Mouse (Mus musculus) forebrain, embryonic 12.5 days (tissue): Measurements from ENCODE around the gene Olfr552. TPM values are rescaled to one million over a fixed set of nuclear protein-coding genes. Genes with fewer than 3 reads are reported as not detected.
"Not testable (repeated sequence)": the region's sequence is repeated elsewhere in the genome, so short reads cannot be mapped to it uniquely, and the experiment has no call there.

Experiments used
- ATAC-seq: fragments of 200-750 bp; cut with Nextera tagmentation; 2 replicates; pipeline ENCODE4 v1.8.0; 2017; ENCODE audit warnings: moderate TSS enrichment; ENCODE audit not compliant: low FRiP score
- H3K27ac ChIP-seq: fragments of 300-500 bp; sonication (generic); 2 replicates; pipeline ENCODE4 v1.5.1; 2016; ENCODE audit warnings: mild to moderate bottlenecking
- H3K27me3 ChIP-seq: fragments of 300-500 bp; sonication (generic); 2 replicates; pipeline ENCODE4 v1.6.1; 2016; ENCODE audit warnings: mild to moderate bottlenecking
- H3K36me3 ChIP-seq: fragments of 300-500 bp; sonication (generic); replicated peaks from 2 replicates; pipeline ENCODE4 v1.6.1; 2016; ENCODE audit warnings: mild to moderate bottlenecking
- H3K4me1 ChIP-seq: fragments of 300-500 bp; sonication (generic); 2 replicates; pipeline ENCODE4 v1.6.1; 2016
- H3K4me2 ChIP-seq: fragments of 300-500 bp; sonication (generic); 2 replicates; pipeline ENCODE4 v1.6.1; 2016; ENCODE audit warnings: mild to moderate bottlenecking, moderate library complexity
- H3K4me3 ChIP-seq: fragments of 300-500 bp; sonication (generic); replicated peaks from 2 replicates; pipeline ENCODE4 v1.5.1; 2016; ENCODE audit warnings: mild to moderate bottlenecking
- H3K9ac ChIP-seq: fragments of 300-500 bp; sonication (generic); 2 replicates; pipeline ENCODE4 v1.6.1; 2016; ENCODE audit warnings: mild to moderate bottlenecking
- H3K9me3 ChIP-seq: fragments of 300-500 bp; sonication (generic); 2 replicates; pipeline ENCODE4 v1.6.1; 2016
- WGBS: fragments of 180-500 bp; shearing (Covaris S2); methylation state at CpG from one replicate; pipeline ENCODE4 v1.1.7; 2016; 5-methylcytosine and 5-hydroxymethylcytosine counted together
- polyA plus RNA-seq: library from polyadenylated mRNA; unstranded; fragments of >200 nt; fragmentation: Nextera tagmentation; extraction: Ambion mirVana; gene quantifications from 2 replicates; pipeline ENCODE4 v1.2.1, GENCODE M21; 2016

Gene Olfr552
- not detected in 2 replicates for polyA plus RNA-seq

DNA sequence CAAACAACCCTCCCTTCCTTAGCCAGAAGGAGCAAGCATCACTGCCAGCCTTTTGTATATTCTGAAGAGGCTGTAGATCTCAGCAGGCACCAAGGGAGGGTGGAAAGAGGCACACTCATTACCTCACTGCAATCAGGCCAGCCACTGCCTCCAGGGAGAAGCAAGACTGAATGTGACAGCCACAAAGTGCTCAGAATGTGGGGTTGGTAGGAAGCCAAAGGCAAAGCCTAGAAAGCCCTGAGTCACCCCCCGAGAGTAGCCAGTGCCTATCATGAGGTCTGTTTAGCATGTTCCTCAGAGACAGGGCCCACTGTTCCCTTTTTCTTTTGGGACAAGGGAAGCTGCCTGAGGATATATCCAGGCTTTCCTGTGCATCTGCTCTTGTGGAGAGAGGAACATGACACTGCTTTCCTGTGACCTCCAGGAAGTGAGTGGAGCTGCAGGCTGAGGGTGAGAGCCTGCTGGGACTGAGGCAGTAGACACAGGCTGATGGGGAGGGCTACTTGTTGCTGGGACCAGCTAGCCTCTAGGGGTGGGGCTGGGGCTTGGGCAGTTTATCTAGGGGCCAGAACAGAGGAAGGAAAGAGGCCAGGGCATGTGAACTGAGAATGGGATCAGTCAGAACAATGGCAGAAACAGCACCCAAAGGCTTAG lies at the start of gene Olfr552:
Gene Olfr552, plus strand, starts transcription at position 393 of the 654 bp plus-strand sequence.
- ATAC-seq: no peak
- Histone ChIP-seq H3K4me3 (no peak within 1 kb of the TSS), H3K9ac (no peak within 1 kb of the TSS), H3K9me3 (no peaks in the 10 kb centered on the region), H3K4me1 (no peaks in the 10 kb centered on the region), H3K27me3 (no peaks in the 10 kb centered on the region), H3K4me2 (no peak within 1 kb of the TSS), H3K36me3 (no peaks in the 10 kb centered on the region), H3K27ac (no peak within 1 kb of the TSS)
- 75% methylated on average over 1 of the region's 1 CpGs for WGBS

DNA sequence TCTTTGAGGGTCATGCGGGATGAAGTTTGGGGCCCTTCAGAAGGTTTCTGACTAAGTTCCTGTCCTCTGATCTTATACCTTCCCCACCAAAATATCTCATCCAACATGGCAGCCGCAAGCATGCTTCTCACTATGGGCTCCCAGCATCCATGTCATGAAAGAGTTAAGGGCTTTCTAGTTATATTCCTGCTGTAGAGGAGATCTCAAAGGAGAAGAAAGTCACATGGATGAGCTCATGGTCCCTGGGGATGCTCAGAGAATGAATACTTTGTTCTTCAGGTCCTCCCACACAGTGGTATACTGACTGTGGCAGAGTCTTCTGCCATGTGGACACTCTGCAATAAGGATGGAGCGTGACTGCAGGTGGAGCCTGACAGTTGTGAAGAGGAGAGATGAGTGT lies 48.0 kb upstream of the Olfr552 start, which contains the start of gene Olfr549:
Gene Olfr549, plus strand, starts transcription at position 301 of the 400 bp plus-strand sequence.
- no peak within 1 kb of the TSS for H3K4me2 ChIP-seq
- H3K27ac ChIP-seq: no peak within 1 kb of the TSS
- H3K4me1 ChIP-seq: no peaks in the 10 kb centered on the region
- no peaks in the 10 kb centered on the region for H3K9me3 ChIP-seq
- WGBS: 88% methylated on average over 3 of the region's 3 CpGs
- H3K4me3 ChIP-seq: no peak within 1 kb of the TSS
- ATAC-seq: no peak
- no peaks in the 10 kb centered on the region for H3K27me3 ChIP-seq
- no peaks in the 10 kb centered on the region for H3K36me3 ChIP-seq
- H3K9ac ChIP-seq: no peak within 1 kb of the TSS

DNA sequence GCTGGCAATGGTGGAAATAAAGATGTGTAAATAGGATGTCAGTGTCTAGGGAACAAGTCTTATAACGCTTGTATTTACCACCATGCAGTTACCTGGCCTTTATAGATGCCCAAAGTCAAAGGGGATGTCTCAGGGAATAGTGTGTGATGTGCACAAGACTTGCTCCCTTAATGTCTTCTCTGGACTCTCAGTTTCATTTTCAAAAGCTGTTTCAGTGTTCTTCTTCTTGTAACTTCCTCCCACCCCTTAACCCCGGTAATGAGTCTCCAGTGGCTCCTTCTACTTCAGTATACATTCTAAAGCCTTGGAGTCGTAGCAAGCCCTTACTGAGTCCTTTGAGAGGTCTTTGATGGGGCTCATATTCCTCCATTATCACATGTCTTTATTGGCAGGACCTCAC lies 44.3 kb upstream of the Olfr552 start:
- Histone ChIP-seq H3K9ac (no peak overlapping the region), H3K9me3 (no peaks in the 10 kb centered on the region), H3K36me3 (no peaks in the 10 kb centered on the region), H3K4me2 (no peak overlapping the region), H3K27me3 (no peaks in the 10 kb centered on the region), H3K4me1 (no peaks in the 10 kb centered on the region), H3K4me3 (no peak overlapping the region), H3K27ac (no peak overlapping the region)
- no peak for ATAC-seq
- whole genome bisulfite sequencing: 76% methylated on average over 3 of the region's 3 CpGs

DNA sequence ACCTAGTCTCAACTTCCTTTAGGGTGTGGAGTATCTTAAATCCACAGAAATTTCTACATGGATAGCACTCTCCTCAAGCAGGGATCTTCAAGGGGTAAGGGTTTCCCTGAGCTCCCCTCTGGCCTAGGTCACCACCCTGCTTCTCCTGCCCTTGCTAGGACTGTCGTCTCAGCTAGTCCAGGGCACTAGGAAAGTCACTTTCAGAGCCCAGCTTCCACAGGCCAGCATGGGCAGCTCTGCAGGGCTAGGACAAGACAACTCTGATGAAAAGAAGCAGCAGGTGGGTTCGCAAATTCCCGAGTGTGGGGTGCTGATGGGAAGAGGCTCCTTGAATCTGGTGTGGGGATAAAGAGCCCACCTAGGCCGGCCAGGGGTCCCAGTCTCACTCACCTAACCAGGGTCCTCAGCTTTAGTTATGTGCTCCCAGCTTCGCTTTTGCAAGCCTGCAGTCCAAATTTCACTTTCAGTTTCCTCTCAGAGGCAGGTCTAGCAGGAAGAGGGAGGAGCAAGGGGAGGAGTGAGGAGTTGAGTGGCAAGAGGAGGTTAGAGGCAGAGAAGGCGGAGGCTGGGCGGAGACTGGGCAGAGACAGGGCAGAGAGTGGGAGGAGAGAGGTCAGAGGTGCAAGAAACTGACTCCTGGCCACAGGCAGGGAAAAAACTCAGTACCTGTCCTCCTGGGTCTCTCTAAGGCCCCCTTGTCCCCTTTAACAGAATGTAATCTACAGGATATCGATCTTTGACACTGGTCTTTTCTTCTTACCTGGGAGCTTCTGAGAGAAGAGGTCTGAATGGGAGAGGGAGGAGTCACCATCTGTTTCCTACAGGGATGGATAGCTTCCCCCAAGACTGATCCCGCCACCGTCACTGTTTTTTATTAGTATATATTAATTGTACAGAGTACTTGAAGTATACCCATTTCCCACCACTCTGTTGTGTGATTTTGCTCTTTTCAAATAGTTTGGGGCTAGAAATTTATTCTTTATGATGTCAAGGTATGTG lies 32.3 kb upstream of the Olfr552 start, which contains the start of gene Trim21:
Gene Trim21, minus strand, starts transcription at position 488 of the 999 bp plus-strand sequence.
- Histone ChIP-seq H3K36me3 (no peaks in the 10 kb centered on the region), H3K4me1 (peaks cover 6% of the 10 kb centered on the region; the same call in 1 of the 2 replicates), H3K4me3 (peak within 1 kb of the TSS; percentile 32), H3K9ac (no peak within 1 kb of the TSS), H3K9me3 (no peaks in the 10 kb centered on the region), H3K27me3 (no peaks in the 10 kb centered on the region), H3K4me2 (peak within 1 kb of the TSS; percentile 42), H3K27ac (no peak within 1 kb of the TSS)
- WGBS: 28% methylated on average over 10 of the region's 10 CpGs
- no peak; the same call in 1 of the 2 replicates for ATAC-seq

DNA sequence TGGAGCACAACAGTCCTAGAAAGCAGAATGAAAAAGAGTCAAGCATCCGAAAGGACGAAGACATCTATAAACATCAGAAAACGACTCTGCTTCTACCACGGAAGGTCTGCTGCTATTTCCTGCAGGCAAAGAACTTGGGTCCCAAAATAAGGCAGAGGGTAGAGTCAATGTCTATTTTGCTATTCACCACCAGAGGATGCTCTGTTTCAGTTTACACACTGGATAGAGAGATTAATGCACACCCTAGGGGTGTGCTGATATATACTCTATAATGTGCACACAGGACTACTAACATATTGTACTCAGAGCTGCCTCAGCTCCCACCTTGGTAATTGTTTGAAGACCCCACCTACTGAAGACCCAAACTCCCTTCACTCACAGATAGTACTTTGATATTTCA lies 31.4 kb upstream of the Olfr552 start:
- 92% methylated on average over 4 of the region's 4 CpGs for WGBS
- Histone ChIP-seq H3K9ac (no peak overlapping the region), H3K36me3 (no peaks in the 10 kb centered on the region), H3K4me1 (0 out of 2 replicates have a peak, but pooled peaks cover 6% of the 10 kb centered on the region), H3K27me3 (no peaks in the 10 kb centered on the region), H3K4me3 (no peak overlapping the region), H3K9me3 (no peaks in the 10 kb centered on the region), H3K4me2 (no peak overlapping the region), H3K27ac (no peak overlapping the region)
- ATAC-seq: no peak

DNA sequence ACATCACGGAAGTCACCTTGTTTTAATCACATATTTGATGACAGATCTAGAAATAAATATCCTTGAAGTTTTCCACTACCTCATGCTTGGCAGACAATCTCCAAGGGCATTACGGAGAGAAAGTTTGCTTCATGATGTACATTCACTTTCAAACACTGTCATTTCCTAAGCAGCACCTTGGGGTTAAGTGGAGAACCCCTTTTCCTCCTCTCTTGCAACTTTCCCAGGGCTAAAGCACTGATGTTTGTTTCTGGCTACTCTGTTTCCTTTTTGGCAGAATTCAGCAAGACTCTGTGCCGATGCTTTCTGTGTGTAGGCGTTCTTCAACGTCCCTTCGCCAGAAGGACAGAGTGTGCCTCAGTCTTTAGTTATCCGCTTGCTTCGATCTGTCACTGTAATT lies 26.4 kb upstream of the Olfr552 start, which contains the start of gene Olfr550:
Gene Olfr550, plus strand, starts transcription at position 301 of the 400 bp plus-strand sequence.
- Histone ChIP-seq H3K27me3 (no peaks in the 10 kb centered on the region), H3K4me2 (no peak within 1 kb of the TSS), H3K9me3 (no peaks in the 10 kb centered on the region), H3K9ac (no peak within 1 kb of the TSS), H3K36me3 (no peaks in the 10 kb centered on the region), H3K27ac (no peak within 1 kb of the TSS), H3K4me1 (peaks cover 8% of the 10 kb centered on the region; the same call in 1 of the 2 replicates), H3K4me3 (no peak within 1 kb of the TSS)
- WGBS: 91% methylated on average over 8 of the region's 8 CpGs
- ATAC-seq: no peak

DNA sequence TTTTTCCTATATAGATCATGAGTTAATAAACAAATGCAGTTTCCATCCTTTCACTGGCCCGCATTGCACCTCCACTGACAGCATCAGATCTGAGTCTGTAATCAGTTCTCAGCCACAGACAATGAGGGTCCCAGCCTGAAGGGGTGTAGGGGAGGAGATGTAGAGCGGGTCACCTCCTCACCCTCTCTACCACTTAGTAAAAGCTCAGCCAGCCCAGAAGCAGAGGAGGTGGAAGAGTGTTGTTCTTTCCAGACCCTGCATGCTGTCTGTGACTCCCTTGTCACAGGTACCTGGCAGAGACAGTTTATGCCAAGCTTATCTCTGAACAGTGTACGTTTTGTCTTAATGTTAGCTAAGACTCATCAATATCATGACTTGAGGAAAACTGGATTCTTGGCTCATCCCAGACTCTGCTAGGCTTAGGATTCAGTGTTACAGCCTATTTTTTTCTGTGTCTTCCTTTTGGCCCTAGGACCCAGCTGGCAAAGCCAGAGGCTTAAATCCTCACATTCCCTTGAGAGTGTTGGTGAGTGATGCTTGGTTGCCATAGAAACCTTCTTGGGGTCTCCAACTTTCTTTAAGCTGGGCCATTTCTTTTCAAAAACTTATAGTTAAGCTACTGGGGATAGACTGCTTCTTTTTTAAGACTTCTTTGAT lies 24.3 kb upstream of the Olfr552 start:
- peak; percentile 46; the same call in 1 of the 2 replicates for ATAC-seq

DNA sequence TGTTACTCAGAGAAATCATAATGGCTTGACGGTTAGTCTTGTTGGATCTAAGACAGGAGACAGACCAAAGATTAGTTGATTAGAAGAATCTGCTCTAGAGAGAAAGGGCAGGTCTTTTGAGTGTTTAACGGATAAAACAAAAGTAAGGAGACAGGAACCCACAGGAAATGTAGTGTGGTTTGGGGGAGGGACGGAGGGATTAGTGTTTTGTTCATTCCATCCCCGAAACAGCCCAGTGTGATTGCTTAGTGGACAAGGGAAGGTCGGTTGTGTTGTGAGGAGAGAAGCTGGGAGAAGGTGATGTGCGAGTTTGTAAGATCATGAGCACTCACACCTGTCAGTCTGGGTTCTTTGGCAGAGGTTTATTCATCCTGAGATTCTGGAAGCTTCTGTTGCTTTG lies 21.6 kb upstream of the Olfr552 start:
- Histone ChIP-seq H3K4me1 (peaks cover 8% of the 10 kb centered on the region; the same call in 1 of the 2 replicates), H3K4me3 (no peak overlapping the region), H3K27me3 (no peaks in the 10 kb centered on the region), H3K36me3 (no peaks in the 10 kb centered on the region), H3K27ac (no peak overlapping the region), H3K9me3 (no peaks in the 10 kb centered on the region), H3K9ac (no peak overlapping the region), H3K4me2 (no peak overlapping the region)
- ATAC-seq: no peak
- 44% methylated on average over 6 of the region's 6 CpGs for WGBS

More for the DNA sequence above, 24.3 kb upstream of the Olfr552 start:
- WGBS: 69% methylated on average over 3 of the region's 3 CpGs
- no peak overlapping the region for H3K4me2 ChIP-seq
- H3K4me1 ChIP-seq: peaks cover 8% of the 10 kb centered on the region; the same call in 1 of the 2 replicates
- no peak overlapping the region for H3K27ac ChIP-seq
- H3K4me3 ChIP-seq: no peak overlapping the region
- no peaks in the 10 kb centered on the region for H3K9me3 ChIP-seq
- H3K9ac ChIP-seq: no peak overlapping the region
- no peaks in the 10 kb centered on the region for H3K27me3 ChIP-seq
- no peaks in the 10 kb centered on the region for H3K36me3 ChIP-seq

DNA sequence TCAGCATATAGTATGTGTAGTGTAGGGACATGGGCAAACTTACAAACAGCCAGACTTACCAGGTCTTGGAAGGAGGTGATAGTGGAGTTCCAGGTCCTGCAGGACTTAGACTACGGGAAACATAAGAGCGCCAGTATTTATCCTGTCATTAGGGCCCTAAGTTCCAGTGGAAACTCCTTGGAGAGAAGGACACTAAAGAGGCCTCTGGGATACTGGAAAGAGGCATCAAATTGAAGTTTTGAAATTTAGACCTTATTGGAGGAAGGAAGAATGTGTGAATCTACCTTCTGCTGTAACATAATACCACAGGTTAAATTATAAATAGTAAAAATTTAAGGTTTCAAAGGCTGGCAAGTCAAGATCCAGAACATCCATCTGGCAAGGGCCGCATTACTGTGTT lies 5.8 kb upstream of the Olfr552 start, which contains the start of gene Olfr551:
Gene Olfr551, minus strand, starts transcription at position 101 of the 400 bp plus-strand sequence.
- no peak within 1 kb of the TSS for H3K4me2 ChIP-seq
- H3K4me1 ChIP-seq: no peaks in the 10 kb centered on the region
- no peaks in the 10 kb centered on the region for H3K9me3 ChIP-seq
- no peak within 1 kb of the TSS for H3K4me3 ChIP-seq
- H3K27ac ChIP-seq: no peak within 1 kb of the TSS
- no peaks in the 10 kb centered on the region for H3K27me3 ChIP-seq
- no peak within 1 kb of the TSS for H3K9ac ChIP-seq
- no peaks in the 10 kb centered on the region for H3K36me3 ChIP-seq
- 98% methylated on average over 3 of the region's 3 CpGs for WGBS
- ATAC-seq: no peak

DNA sequence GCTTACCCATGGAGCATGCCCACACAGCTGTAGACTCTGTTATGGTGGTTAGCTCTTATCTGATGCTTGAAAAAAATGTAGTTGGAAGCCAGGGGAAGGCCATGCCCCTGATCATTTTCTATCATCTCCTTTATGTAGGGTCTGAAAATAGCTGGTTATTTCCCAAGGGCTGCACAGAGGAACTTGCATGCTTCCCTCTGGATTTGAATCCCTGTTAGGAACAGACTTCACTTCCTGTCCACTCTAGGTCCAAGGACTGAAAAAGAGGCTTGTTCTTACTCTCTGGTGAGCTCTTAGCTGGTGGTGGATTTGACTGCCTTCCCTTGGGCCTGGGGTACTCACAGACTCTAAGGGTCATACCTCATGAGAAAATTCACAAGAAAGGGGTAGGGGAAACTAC lies 20.5 kb downstream of the Olfr552 start, which contains the start of gene Olfr553:
Gene Olfr553, minus strand, starts transcription at position 101 of the 400 bp plus-strand sequence.
- no peak within 1 kb of the TSS for H3K9ac ChIP-seq
- no peak for ATAC-seq
- no peaks in the 10 kb centered on the region for H3K27me3 ChIP-seq
- no peaks in the 10 kb centered on the region for H3K9me3 ChIP-seq
- H3K36me3 ChIP-seq: no peaks in the 10 kb centered on the region
- H3K4me2 ChIP-seq: no peak within 1 kb of the TSS
- H3K27ac ChIP-seq: no peak within 1 kb of the TSS
- H3K4me1 ChIP-seq: no peaks in the 10 kb centered on the region
- H3K4me3 ChIP-seq: no peak within 1 kb of the TSS

DNA sequence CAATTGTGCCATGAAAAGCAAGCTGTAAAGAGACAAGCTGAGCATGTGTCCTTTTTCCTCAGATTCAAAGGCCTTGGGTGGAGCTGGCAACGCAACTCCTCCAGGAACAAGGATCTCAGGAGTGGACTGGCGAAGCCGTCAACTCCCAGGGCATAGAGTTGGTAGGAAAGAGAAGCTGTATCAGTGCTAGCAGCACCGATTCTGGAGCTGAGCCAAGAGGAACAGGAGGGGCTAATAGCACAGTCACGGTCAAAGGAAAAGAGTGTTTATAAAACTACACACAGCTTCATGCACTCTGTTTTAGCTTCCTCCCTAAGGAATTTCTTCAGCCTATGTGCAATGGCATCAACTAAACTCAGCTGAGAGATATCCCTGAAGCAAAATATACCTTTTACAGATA lies 22.0 kb downstream of the Olfr552 start:
- H3K27me3 ChIP-seq: no peaks in the 10 kb centered on the region
- no peak overlapping the region for H3K9ac ChIP-seq
- no peak for ATAC-seq
- H3K4me2 ChIP-seq: no peak overlapping the region
- no peaks in the 10 kb centered on the region for H3K36me3 ChIP-seq
- H3K27ac ChIP-seq: no peak overlapping the region
- WGBS: 79% methylated on average over 5 of the region's 5 CpGs
- no peaks in the 10 kb centered on the region for H3K9me3 ChIP-seq
- no peaks in the 10 kb centered on the region for H3K4me1 ChIP-seq
- H3K4me3 ChIP-seq: no peak overlapping the region

DNA sequence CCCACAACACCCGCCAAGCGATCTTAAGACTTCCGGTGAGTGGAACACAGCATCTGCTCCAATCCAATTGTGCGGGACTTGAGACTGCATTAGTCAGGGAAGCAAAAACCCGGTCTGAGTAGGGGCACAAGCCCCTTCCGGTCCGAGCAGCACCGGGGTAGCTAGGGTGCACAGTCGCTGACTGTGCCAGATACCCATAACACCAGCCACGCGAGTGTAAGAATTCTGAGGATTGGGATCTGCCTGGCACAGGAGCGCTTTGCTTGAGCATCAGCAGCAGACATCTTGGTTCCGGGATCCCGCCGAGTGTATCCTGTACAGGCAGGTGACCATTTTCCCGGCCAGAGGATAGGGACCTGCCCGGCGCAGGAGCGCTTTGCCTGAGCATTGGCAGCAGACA lies 22.8 kb downstream of the Olfr552 start:
- ATAC-seq, H3K4me1 ChIP-seq, H3K4me2 ChIP-seq, H3K27me3 ChIP-seq, H3K9me3 ChIP-seq, H3K27ac ChIP-seq, H3K36me3 ChIP-seq, H3K4me3 ChIP-seq, H3K9ac ChIP-seq: not testable (repeated sequence)
- WGBS: 85% methylated on average over 19 of the region's 19 CpGs
